Mouse (Mus musculus): Measurements from ENCODE around the gene Cyp1a2. TPM values are rescaled to one million over a fixed set of nuclear protein-coding genes. Genes with fewer than 3 reads are reported as not detected.
"Not testable (repeated sequence)": the region's sequence is repeated elsewhere in the genome, so short reads cannot be mapped to it uniquely, and the experiment has no call there.

Gene Cyp1a2
- polyA plus RNA-seq (2014; fragmentation: Nextera tagmentation; extraction: Ambion mirVana): not detected in 2 replicates

DNA sequence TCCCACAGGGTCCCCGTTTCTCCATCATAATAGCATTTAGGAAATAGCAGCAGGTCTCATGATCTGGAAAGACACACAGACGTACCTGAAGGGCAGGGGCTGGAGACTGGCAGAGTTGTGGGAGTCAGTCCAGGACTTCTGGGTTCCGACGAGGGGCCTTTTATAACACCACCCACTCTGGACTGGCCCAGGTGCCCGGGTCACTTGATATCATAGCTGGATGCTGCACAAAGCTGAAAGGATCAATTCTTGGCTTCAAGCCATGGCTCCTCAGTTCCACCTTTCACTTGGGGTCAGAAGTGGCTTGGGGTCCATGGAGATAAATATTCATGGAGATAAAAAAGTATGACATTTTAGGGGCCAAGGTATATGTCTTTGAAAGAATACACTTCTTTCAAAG, at the start of gene Cyp1a2:
Cyp1a2 (minus strand) TSS at position 184 of the 400 bp plus-strand sequence.
- no peak within 1 kb of the TSS for H3K9ac ChIP-seq (ENCODE audit: low read depth, low read length)
- no peak for ATAC-seq (ENCODE audit: low FRiP score, low TSS enrichment)
- 71% methylated on average over 5 of the region's 5 CpGs for WGBS

DNA sequence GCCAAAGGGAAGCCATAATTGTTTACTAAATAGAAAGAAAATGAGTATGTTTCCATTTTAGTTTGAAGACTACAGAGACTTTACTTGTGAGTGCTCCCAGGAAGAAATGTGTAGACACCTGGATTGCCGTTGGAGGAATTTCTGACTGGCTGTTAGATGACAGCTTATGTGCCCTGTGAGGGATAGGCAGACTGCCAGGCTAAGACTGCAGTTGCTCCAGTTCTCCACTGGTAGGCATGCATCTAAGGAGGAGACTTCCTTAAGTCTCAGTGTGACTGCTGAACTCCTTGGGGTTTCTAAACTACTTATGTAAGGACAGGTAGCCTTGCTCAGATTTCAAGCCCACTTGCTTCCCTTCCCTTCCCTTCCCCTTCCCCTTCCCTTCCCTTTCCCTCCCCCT, 44.8 kb upstream of the Cyp1a2 start:
- Histone ChIP-seq H3K9ac (ENCODE audit: low read depth, low read length) (no peak overlapping the region), H3K27me3 (ENCODE audit: control insufficient read depth, insufficient read depth, low read length) (no peaks in the 10 kb centered on the region), H3K4me3 (ENCODE audit: low read length) (no peak overlapping the region), H3K4me2 (replicated peaks; ENCODE audit: low read depth, low read length) (no peak overlapping the region), H3K4me1 (ENCODE audit: control insufficient read depth, insufficient read depth, low read length) (no peaks in the 10 kb centered on the region), H3K9me3 (ENCODE audit: control insufficient read depth, low read length) (no peaks in the 10 kb centered on the region), H3K27ac (ENCODE audit: low read depth, low read length) (no peak overlapping the region), H3K36me3 (ENCODE audit: control insufficient read depth, insufficient read depth, low read length) (peaks cover 47% of the 10 kb centered on the region)
- WGBS: 100% methylated on average over 1 of the region's 1 CpGs
- no peak for ATAC-seq (ENCODE audit: low FRiP score, low TSS enrichment)

More for the DNA sequence above, at the start of gene Cyp1a2:
- Histone ChIP-seq H3K4me1 (ENCODE audit: control insufficient read depth, insufficient read depth, low read length) (no peaks in the 10 kb centered on the region), H3K36me3 (ENCODE audit: control insufficient read depth, insufficient read depth, low read length) (no peaks in the 10 kb centered on the region), H3K9me3 (ENCODE audit: control insufficient read depth, low read length) (no peaks in the 10 kb centered on the region), H3K4me3 (ENCODE audit: low read length) (no peak within 1 kb of the TSS), H3K27ac (ENCODE audit: low read depth, low read length) (no peak within 1 kb of the TSS), H3K4me2 (replicated peaks; ENCODE audit: low read depth, low read length) (no peak within 1 kb of the TSS), H3K27me3 (ENCODE audit: control insufficient read depth, insufficient read depth, low read length) (no peaks in the 10 kb centered on the region)

DNA sequence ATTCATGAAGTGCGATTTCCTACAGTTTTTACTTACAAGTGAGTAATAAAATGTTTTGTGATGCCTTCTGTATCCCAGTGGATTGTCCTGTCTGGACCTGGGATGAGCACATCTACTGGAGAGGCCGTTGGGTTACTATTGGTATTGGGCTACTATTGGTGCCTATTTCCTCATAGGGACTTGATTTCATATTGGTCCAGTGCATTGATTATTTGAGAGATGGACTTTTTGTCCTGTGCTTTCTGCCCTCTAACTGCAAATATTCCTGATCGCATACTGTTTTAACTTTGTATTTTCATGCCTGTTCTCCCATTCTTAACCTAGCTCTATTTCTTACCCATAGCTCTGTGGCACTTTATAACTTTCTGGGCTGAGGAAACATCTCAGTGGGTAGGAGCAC, 41.2 kb upstream of the Cyp1a2 start:
- no peak overlapping the region for H3K4me2 ChIP-seq (replicated peaks; ENCODE audit: low read depth, low read length)
- H3K27ac ChIP-seq (ENCODE audit: low read depth, low read length): no peak overlapping the region
- H3K27me3 ChIP-seq (ENCODE audit: control insufficient read depth, insufficient read depth, low read length): no peaks in the 10 kb centered on the region
- H3K4me3 ChIP-seq (ENCODE audit: low read length): no peak overlapping the region
- H3K36me3 ChIP-seq (ENCODE audit: control insufficient read depth, insufficient read depth, low read length): peaks cover 55% of the 10 kb centered on the region
- no peak for ATAC-seq (ENCODE audit: low FRiP score, low TSS enrichment)
- WGBS: 95% methylated on average over 3 of the region's 3 CpGs
- no peaks in the 10 kb centered on the region for H3K9me3 ChIP-seq (ENCODE audit: control insufficient read depth, low read length)
- no peaks in the 10 kb centered on the region for H3K4me1 ChIP-seq (ENCODE audit: control insufficient read depth, insufficient read depth, low read length)
- H3K9ac ChIP-seq (ENCODE audit: low read depth, low read length): no peak overlapping the region

DNA sequence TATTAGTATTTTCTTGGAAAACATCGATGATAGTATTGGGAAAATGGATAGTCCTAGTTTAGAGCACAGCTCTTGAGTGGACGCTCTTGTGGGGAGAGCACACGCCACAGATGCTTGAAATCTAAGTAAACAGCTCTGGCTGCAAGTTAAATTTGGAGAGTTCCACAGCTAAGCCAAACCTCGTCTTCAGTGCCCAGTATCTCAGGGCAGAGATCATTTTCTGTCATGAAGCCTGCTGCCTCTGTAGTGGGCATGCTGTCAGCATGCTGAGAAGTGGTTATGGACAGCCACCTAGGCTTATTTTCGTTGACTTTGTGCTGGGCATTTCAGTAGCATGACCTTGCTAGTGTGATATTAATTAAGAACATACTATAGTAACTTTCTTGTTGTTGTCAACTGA, 40.3 kb upstream of the Cyp1a2 start:
- no peaks in the 10 kb centered on the region for H3K9me3 ChIP-seq (ENCODE audit: control insufficient read depth, low read length)
- H3K36me3 ChIP-seq (ENCODE audit: control insufficient read depth, insufficient read depth, low read length): peaks cover 54% of the 10 kb centered on the region
- H3K4me1 ChIP-seq (ENCODE audit: control insufficient read depth, insufficient read depth, low read length): no peaks in the 10 kb centered on the region
- H3K9ac ChIP-seq (ENCODE audit: low read depth, low read length): no peak overlapping the region
- 88% methylated on average over 5 of the region's 5 CpGs for WGBS
- H3K4me2 ChIP-seq (replicated peaks; ENCODE audit: low read depth, low read length): no peak overlapping the region
- no peaks in the 10 kb centered on the region for H3K27me3 ChIP-seq (ENCODE audit: control insufficient read depth, insufficient read depth, low read length)
- no peak overlapping the region for H3K27ac ChIP-seq (ENCODE audit: low read depth, low read length)
- H3K4me3 ChIP-seq (ENCODE audit: low read length): no peak overlapping the region
- ATAC-seq (ENCODE audit: low FRiP score, low TSS enrichment): no peak

DNA sequence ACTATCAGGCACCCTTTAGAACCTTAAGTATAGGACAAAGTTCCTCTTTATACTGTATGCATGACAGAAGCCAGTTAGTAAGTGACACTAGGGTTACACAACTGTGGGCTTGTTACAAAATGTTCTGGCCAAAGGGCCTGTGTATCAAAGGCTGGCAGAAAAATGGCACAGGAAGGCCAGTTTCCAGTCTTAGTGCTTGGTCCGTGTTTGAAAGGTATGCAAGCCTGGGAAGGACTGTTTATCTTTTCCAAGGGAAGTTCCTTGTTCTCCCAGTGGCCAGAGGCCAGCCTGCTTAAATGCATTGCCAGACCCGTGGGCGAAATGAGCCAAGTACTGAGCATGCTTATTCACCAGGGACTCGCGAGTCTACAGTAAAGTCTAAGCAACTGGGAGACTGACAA, 39.8 kb upstream of the Cyp1a2 start:
- H3K9ac ChIP-seq (ENCODE audit: low read depth, low read length): no peak overlapping the region
- H3K36me3 ChIP-seq (ENCODE audit: control insufficient read depth, insufficient read depth, low read length): peaks cover 58% of the 10 kb centered on the region
- WGBS: 76% methylated on average over 5 of the region's 5 CpGs
- no peak overlapping the region for H3K27ac ChIP-seq (ENCODE audit: low read depth, low read length)
- H3K27me3 ChIP-seq (ENCODE audit: control insufficient read depth, insufficient read depth, low read length): no peaks in the 10 kb centered on the region
- no peaks in the 10 kb centered on the region for H3K4me1 ChIP-seq (ENCODE audit: control insufficient read depth, insufficient read depth, low read length)
- H3K4me3 ChIP-seq (ENCODE audit: low read length): no peak overlapping the region
- no peak for ATAC-seq (ENCODE audit: low FRiP score, low TSS enrichment)
- H3K9me3 ChIP-seq (ENCODE audit: control insufficient read depth, low read length): no peaks in the 10 kb centered on the region
- H3K4me2 ChIP-seq (replicated peaks; ENCODE audit: low read depth, low read length): no peak overlapping the region

DNA sequence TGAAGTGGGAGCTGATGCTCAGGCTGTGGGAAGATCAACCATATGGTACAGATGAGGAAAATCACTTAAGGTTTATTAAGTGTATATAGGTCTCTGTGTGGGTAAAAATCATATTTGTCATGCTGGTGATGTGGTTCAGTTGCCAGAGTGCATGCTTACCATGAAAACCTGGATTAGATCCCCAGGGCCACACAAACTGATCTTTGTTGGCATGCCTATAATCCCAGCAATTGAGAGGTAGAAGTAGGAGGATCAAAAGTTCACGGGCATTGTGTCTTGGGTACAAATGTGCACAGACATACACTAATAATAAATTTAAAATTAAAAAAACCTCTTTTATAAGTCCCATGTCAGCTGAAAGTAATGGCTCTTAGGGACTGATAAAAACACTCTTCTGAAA, 38.9 kb upstream of the Cyp1a2 start:
- Histone ChIP-seq H3K4me3 (ENCODE audit: low read length) (no peak overlapping the region), H3K9ac (ENCODE audit: low read depth, low read length) (no peak overlapping the region), H3K4me1 (ENCODE audit: control insufficient read depth, insufficient read depth, low read length) (no peaks in the 10 kb centered on the region), H3K36me3 (ENCODE audit: control insufficient read depth, insufficient read depth, low read length) (peaks cover 58% of the 10 kb centered on the region), H3K27ac (ENCODE audit: low read depth, low read length) (no peak overlapping the region), H3K27me3 (ENCODE audit: control insufficient read depth, insufficient read depth, low read length) (no peaks in the 10 kb centered on the region), H3K4me2 (replicated peaks; ENCODE audit: low read depth, low read length) (no peak overlapping the region), H3K9me3 (ENCODE audit: control insufficient read depth, low read length) (no peaks in the 10 kb centered on the region)
- WGBS: 86% methylated on average over 1 of the region's 1 CpGs
- ATAC-seq (ENCODE audit: low FRiP score, low TSS enrichment): no peak

DNA sequence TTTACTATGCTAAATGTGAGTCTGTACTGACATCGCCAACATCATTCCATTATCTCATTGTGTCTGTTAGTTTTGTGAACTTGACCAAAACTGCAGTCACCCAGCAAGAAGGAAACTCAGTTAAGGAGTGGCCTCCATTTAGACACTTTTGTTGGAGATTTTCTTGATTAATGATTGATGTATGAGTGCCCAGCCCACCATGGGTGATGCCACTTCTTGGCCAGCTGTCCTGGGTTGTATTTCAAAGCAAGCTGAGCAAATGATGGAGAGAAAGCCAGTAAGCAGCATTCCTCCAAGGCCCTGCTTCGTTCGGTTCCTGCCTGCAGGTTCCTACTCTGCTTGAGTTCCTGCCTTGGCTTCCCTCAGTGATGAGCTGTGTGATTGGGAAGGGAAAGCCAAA, 37.2 kb upstream of the Cyp1a2 start:
- Histone ChIP-seq H3K27me3 (ENCODE audit: control insufficient read depth, insufficient read depth, low read length) (no peaks in the 10 kb centered on the region), H3K36me3 (ENCODE audit: control insufficient read depth, insufficient read depth, low read length) (peaks cover 57% of the 10 kb centered on the region), H3K27ac (ENCODE audit: low read depth, low read length) (no peak overlapping the region), H3K4me3 (ENCODE audit: low read length) (no peak overlapping the region), H3K9me3 (ENCODE audit: control insufficient read depth, low read length) (no peaks in the 10 kb centered on the region), H3K4me2 (replicated peaks; ENCODE audit: low read depth, low read length) (no peak overlapping the region), H3K4me1 (ENCODE audit: control insufficient read depth, insufficient read depth, low read length) (no peaks in the 10 kb centered on the region), H3K9ac (ENCODE audit: low read depth, low read length) (no peak overlapping the region)
- 93% methylated on average over 3 of the region's 3 CpGs for WGBS
- no peak for ATAC-seq (ENCODE audit: low FRiP score, low TSS enrichment)

DNA sequence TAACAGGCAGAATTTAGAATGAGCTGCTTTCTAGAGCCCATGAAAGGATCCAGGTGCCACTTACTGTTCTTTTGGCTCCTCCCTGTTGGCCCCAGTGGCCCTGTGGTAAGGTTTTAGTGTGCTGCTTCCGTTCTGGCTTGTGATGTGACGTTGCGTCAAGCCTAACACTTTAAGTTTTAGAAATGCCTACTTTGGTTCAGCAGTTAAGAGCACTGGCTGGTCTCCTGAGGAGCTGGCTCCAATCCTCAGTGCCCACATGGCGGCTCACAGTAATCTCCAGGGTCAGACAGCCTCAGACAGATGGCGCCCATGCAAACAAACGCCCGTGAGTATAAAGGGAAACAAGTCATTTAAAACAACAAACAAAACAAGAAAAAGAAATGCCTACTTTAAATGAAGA, 34.9 kb upstream of the Cyp1a2 start:
- Histone ChIP-seq H3K4me2 (replicated peaks; ENCODE audit: low read depth, low read length) (no peak overlapping the region), H3K27me3 (ENCODE audit: control insufficient read depth, insufficient read depth, low read length) (no peaks in the 10 kb centered on the region), H3K4me3 (ENCODE audit: low read length) (no peak overlapping the region), H3K9me3 (ENCODE audit: control insufficient read depth, low read length) (no peaks in the 10 kb centered on the region), H3K9ac (ENCODE audit: low read depth, low read length) (no peak overlapping the region), H3K4me1 (ENCODE audit: control insufficient read depth, insufficient read depth, low read length) (no peaks in the 10 kb centered on the region), H3K27ac (ENCODE audit: low read depth, low read length) (no peak overlapping the region), H3K36me3 (ENCODE audit: control insufficient read depth, insufficient read depth, low read length) (peaks cover 71% of the 10 kb centered on the region)
- no peak for ATAC-seq (ENCODE audit: low FRiP score, low TSS enrichment)
- WGBS: 91% methylated on average over 7 of the region's 7 CpGs

DNA sequence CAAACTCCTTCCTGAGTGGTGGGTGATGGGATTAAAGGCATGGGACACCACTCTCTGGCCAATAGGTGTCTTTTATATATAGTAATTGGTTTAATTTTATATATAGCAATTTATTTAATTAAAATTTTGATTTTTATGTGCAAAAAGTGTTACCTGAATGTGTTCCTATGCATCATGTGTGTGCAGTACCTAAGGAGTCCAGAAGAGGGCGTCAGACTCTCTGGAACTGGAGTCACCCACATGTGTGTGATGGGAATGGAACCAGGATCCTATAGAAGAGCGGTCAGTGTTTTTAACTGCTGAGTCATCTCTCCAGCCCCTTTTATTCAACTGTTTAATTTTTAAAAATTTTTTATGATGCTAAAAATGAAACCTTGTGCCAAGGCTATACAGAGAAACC, 28.7 kb upstream of the Cyp1a2 start:
- Histone ChIP-seq H3K27ac (ENCODE audit: low read depth, low read length) (no peak overlapping the region), H3K4me3 (ENCODE audit: low read length) (no peak overlapping the region), H3K36me3 (ENCODE audit: control insufficient read depth, insufficient read depth, low read length) (peaks cover 47% of the 10 kb centered on the region), H3K9ac (ENCODE audit: low read depth, low read length) (no peak overlapping the region), H3K4me2 (replicated peaks; ENCODE audit: low read depth, low read length) (no peak overlapping the region), H3K9me3 (ENCODE audit: control insufficient read depth, low read length) (no peaks in the 10 kb centered on the region), H3K27me3 (ENCODE audit: control insufficient read depth, insufficient read depth, low read length) (no peaks in the 10 kb centered on the region), H3K4me1 (ENCODE audit: control insufficient read depth, insufficient read depth, low read length) (no peaks in the 10 kb centered on the region)
- WGBS: 72% methylated on average over 2 of the region's 2 CpGs
- ATAC-seq (ENCODE audit: low FRiP score, low TSS enrichment): no peak

DNA sequence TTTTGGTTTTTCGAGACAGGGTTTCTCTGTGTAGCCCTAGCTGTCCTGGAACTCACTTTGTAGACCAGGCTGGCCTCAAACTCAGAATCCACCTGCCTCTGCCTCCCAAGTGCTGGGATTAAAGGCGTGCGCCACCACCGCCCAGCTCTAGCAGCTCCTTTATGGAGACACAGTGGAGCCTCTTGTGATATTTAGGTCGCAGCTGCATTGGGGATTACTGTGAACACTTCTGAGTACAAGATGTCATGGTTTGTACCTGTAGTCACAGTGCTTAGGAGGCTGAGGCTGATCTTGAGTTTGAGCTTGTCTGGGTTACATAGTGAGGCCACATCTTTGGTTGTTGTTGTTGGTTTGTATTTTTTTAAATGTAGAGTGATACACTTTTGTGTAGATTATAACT, 26.7 kb upstream of the Cyp1a2 start:
- not testable (repeated sequence) for H3K27ac ChIP-seq (ENCODE audit: low read depth, low read length); H3K9ac ChIP-seq (ENCODE audit: low read depth, low read length); ATAC-seq (ENCODE audit: low FRiP score, low TSS enrichment); H3K9me3 ChIP-seq (ENCODE audit: control insufficient read depth, low read length); H3K27me3 ChIP-seq (ENCODE audit: control insufficient read depth, insufficient read depth, low read length); H3K4me2 ChIP-seq (replicated peaks; ENCODE audit: low read depth, low read length); H3K4me1 ChIP-seq (ENCODE audit: control insufficient read depth, insufficient read depth, low read length); H3K4me3 ChIP-seq (ENCODE audit: low read length)
- WGBS: 91% methylated on average over 5 of the region's 5 CpGs
- peaks cover 30% of the 10 kb centered on the region for H3K36me3 ChIP-seq (ENCODE audit: control insufficient read depth, insufficient read depth, low read length)

All from kidney, embryonic 14.5 days (tissue).